Mouse (Mus musculus) limb, embryonic 15.5 days (tissue): ENCODE data around the gene 5330417C22Rik. TPM values are rescaled to one million over a fixed set of nuclear protein-coding genes. Genes with fewer than 3 reads are reported as not detected.
A peak's percentile ranks its signal among the peaks of the same experiment; 100 is the strongest.

ENCODE experiments used
- ATAC-seq: fragments of 200-750 bp; cut with Nextera tagmentation; 2 replicates; pipeline ENCODE4 v1.8.0; 2017; ENCODE audit warnings: low read depth, moderate TSS enrichment; ENCODE audit not compliant: insufficient number of reproducible peaks, low FRiP score, low TSS enrichment
- H3K27ac ChIP-seq: fragments of 300-500 bp; sonication (generic); 2 replicates; pipeline ENCODE4 v1.5.1; 2015; ENCODE audit warnings: moderate library complexity, mild to moderate bottlenecking, inconsistent platforms
- H3K27me3 ChIP-seq: fragments of 300-500 bp; sonication (generic); 2 replicates; pipeline ENCODE4 v1.6.1; 2015; ENCODE audit warnings: inconsistent platforms
- H3K36me3 ChIP-seq: fragments of 300-500 bp; sonication (generic); 2 replicates; pipeline ENCODE4 v1.6.1; 2015; ENCODE audit warnings: inconsistent platforms
- H3K4me1 ChIP-seq: fragments of 300-500 bp; sonication (generic); 2 replicates; pipeline ENCODE4 v1.6.1; 2015; ENCODE audit warnings: inconsistent platforms
- H3K4me2 ChIP-seq: fragments of 300-500 bp; sonication (generic); 2 replicates; pipeline ENCODE4 v1.6.1; 2015; ENCODE audit warnings: mild to moderate bottlenecking, inconsistent platforms
- H3K4me3 ChIP-seq: fragments of 300-500 bp; sonication (generic); 2 replicates; pipeline ENCODE4 v1.5.1; 2015; ENCODE audit warnings: mild to moderate bottlenecking, inconsistent platforms
- H3K9ac ChIP-seq: fragments of 300-500 bp; sonication (generic); 2 replicates; pipeline ENCODE4 v1.6.1; 2015; ENCODE audit warnings: inconsistent platforms
- H3K9me3 ChIP-seq: fragments of 300-500 bp; sonication (generic); 2 replicates; pipeline ENCODE4 v1.6.1; 2016; ENCODE audit warnings: inconsistent platforms
- WGBS: fragments of 180-500 bp; shearing (Covaris S2); methylation state at CpG from one replicate; pipeline ENCODE4 v1.1.7; 2015; 5-methylcytosine and 5-hydroxymethylcytosine counted together
- polyA plus RNA-seq: library from polyadenylated mRNA; unstranded; fragments of >200 nt; fragmentation: Nextera tagmentation; extraction: Ambion mirVana; gene quantifications from 2 replicates; pipeline ENCODE4 v1.2.1, GENCODE M21; 2015

Gene 5330417C22Rik
- polyA plus RNA-seq, 1 experiment from 2014 or later, result 0.63 TPM

DNA sequence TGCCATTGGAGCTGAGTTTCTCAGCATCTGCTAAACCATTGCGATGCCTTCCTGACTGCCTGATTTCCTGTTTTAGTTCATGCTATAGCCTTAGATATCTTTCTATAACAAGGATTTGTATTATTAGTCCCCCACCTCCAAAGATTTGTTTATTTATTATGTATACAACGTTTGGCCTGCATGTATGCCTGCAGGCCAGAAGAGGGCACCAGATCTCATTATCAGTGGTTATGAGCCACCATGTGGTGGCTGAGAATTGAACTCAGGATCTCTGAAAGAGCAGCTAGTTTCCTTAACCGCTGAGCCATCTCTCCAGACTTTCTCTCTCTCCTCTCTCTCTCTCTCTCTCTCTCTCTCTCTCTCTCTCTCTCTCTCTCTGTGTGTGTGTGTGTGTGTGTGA, 46.4 kb downstream of the 5330417C22Rik start:
- Histone ChIP-seq H3K9ac (no peak overlapping the region), H3K4me1 (no peaks in the 10 kb centered on the region), H3K36me3 (no peaks in the 10 kb centered on the region), H3K9me3 (no peaks in the 10 kb centered on the region), H3K27me3 (no peaks in the 10 kb centered on the region), H3K4me2 (no peak overlapping the region), H3K4me3 (no peak overlapping the region), H3K27ac (no peak overlapping the region)
- 54% methylated on average over 3 of the region's 3 CpGs for WGBS
- ATAC-seq, result no peak

DNA sequence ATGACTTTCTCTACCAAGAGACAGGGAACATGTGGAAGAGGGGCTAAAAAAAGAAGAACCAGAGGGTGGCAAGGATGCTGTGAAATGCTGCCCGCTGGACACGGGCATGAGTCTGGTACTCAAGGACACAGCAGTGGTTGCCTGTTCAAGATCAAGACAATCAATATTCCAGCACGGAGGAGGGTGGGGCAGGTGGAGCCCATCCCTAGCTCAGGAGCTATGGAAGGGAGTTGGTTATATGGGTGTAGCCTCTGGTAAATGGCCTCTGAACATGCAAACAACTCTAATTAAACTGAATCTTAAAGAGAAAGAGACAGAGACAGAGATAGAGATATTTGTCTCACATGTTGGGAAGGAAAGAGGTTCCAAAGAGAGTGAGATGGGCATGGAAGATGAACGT, 51.6 kb downstream of the 5330417C22Rik start:
- Histone ChIP-seq H3K9me3 (no peaks in the 10 kb centered on the region), H3K4me2 (no peak overlapping the region), H3K9ac (no peak overlapping the region), H3K27ac (no peak overlapping the region), H3K4me3 (no peak overlapping the region), H3K36me3 (no peaks in the 10 kb centered on the region), H3K27me3 (no peaks in the 10 kb centered on the region), H3K4me1 (0 out of 2 replicates have a peak, but pooled peaks cover 3% of the 10 kb centered on the region)
- 83% methylated on average over 4 of the region's 4 CpGs for WGBS
- ATAC-seq, result no peak

DNA sequence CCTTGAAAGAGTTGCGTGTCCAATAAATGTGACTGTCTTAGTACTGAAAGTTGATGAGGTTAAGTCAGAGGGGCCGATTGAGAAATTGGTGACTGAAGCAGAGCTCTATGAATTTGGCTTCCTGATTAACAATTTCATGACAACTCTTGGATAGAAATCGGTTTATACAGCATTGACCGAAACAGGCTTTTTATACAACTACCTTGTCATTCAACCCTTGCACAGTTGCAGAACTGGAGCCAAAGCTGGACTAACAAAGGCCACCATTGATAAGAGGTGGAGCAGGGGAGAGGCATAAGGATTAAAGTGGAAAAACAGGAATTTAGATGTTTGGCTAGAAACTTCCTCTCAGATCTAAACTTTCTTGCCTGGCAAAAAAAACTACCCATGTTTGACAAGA, 57.5 kb downstream of the 5330417C22Rik start:
- WGBS, result 76% methylated on average over 4 of the region's 4 CpGs
- Histone ChIP-seq H3K4me3 (no peak overlapping the region), H3K4me1 (peaks cover 13% of the 10 kb centered on the region), H3K9me3 (no peaks in the 10 kb centered on the region), H3K4me2 (no peak overlapping the region), H3K27ac (no peak overlapping the region), H3K27me3 (no peaks in the 10 kb centered on the region), H3K9ac (no peak overlapping the region), H3K36me3 (no peaks in the 10 kb centered on the region)
- ATAC-seq, result no peak

DNA sequence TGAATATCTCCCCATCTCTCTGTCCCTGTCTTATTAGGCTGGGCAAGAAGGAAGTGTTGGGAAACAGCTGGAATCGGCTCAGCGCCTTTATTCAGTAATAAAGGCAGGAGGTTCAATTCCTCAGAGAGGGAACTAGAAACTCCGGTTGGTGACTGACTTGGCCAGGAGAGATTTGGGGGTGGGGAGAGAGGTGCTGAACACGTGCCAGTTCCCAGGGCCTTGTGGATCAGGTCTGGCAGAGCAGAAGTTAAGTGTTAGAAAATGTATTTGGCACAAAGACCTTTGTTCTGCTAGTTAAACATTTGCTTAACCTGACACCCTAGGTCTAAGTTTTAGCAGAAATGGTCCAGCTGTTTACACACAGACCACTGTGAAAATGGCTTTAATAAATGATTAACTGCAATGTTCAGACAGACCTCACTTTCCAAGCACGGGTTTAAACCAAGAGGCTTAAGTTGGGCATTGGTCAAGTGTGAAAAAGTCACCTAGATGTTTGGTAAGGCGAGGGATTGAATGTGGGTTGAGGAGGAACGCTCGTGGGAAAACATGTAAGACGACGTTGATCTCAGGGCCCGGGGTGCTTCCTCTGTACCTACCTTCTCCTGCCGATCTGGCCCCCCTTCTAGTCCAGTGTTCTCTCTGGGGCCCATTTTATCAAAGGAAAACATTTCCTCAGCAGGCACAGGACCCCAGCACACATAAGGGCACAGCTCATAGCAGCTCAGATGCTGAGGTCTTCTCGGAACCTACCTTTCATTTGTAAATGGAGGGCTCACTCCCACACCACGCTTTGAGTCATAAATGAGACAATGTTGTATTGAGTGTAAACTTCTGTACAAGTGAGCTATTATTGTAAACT, 59.3 kb downstream of the 5330417C22Rik start:
- ATAC-seq, result no peak
- H3K4me1 ChIP-seq, result peaks cover 12% of the 10 kb centered on the region
- H3K27me3 ChIP-seq, result no peaks in the 10 kb centered on the region
- H3K4me3 ChIP-seq, result no peak overlapping the region
- WGBS, result 47% methylated on average over 14 of the region's 14 CpGs
- H3K4me2 ChIP-seq, result no peak overlapping the region
- H3K36me3 ChIP-seq, result no peaks in the 10 kb centered on the region
- peak overlapping the region; percentile 60 for H3K27ac ChIP-seq
- H3K9me3 ChIP-seq, result no peaks in the 10 kb centered on the region
- no peak overlapping the region for H3K9ac ChIP-seq

DNA sequence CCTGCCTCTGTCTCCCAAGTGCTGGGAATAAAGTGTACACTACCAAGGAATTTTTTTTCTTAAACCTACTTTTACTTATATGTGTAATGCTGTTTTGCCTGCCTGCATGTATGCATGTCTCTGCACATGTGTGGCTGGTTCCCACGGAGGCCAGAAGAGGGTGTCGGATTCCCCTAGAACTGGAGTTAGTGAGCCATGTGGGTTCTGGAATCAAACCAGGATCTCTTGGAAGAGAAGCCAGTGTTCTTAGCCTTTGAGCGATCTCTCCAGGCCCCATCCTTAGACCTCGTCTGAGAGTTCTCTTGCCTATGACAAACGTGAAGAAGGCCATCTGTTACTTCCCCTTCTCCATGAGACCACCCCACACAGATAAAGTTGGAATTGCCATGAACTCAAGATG, 60.8 kb downstream of the 5330417C22Rik start:
- Histone ChIP-seq H3K36me3 (no peaks in the 10 kb centered on the region), H3K9ac (no peak overlapping the region), H3K4me3 (no peak overlapping the region), H3K4me2 (no peak overlapping the region), H3K4me1 (peaks cover 10% of the 10 kb centered on the region), H3K27me3 (no peaks in the 10 kb centered on the region), H3K27ac (no peak overlapping the region), H3K9me3 (no peaks in the 10 kb centered on the region)
- 62% methylated on average over 5 of the region's 5 CpGs for WGBS
- no peak for ATAC-seq

DNA sequence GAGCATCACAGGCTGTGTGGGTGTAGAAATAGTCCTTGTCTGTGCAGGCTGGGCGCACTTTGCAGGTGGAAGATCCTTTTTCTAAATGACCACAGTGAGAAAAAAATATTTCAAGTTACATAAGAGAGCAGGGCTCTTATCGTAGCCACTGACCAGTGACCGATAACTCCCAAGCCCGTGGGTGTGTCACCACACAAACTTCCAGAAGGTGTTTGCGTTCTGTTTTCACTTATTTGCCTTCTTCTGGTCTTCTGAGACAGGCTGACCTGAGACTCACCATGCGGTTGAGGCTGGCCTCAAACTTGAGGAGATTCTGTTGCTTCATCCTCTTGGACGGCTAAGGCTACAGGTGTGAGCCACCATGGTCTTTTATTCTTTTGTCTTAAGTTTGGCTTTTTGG, 61.4 kb downstream of the 5330417C22Rik start:
- H3K4me2 ChIP-seq, result no peak overlapping the region
- ATAC-seq, result no peak
- no peaks in the 10 kb centered on the region for H3K9me3 ChIP-seq
- H3K27ac ChIP-seq, result no peak overlapping the region
- H3K9ac ChIP-seq, result no peak overlapping the region
- H3K36me3 ChIP-seq, result no peaks in the 10 kb centered on the region
- H3K4me1 ChIP-seq, result peaks cover 10% of the 10 kb centered on the region
- 95% methylated on average over 7 of the region's 7 CpGs for WGBS
- no peak overlapping the region for H3K4me3 ChIP-seq
- no peaks in the 10 kb centered on the region for H3K27me3 ChIP-seq

DNA sequence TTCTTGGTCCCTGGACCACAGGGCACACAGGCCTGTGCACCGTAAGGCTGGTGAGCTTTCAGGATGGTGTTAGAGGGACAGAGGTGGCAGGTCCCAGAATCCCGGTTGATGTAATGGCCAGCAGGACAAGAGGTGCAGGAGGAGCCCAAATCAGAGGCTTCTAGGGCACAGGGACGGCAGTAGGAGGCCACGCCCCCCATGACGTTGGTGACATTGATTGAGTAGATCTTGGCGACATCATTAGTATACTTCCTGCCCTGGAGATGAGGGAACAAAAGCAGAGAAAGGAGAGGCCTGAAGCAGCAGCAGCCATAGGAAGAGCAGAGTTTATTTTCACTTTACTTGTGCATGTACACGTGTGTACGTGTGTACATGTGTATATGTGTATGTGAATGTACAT, 68.6 kb downstream of the 5330417C22Rik start:
- Histone ChIP-seq H3K4me2 (no peak overlapping the region), H3K27me3 (no peaks in the 10 kb centered on the region), H3K4me1 (no peaks in the 10 kb centered on the region), H3K27ac (no peak overlapping the region), H3K4me3 (no peak overlapping the region), H3K9me3 (no peaks in the 10 kb centered on the region), H3K9ac (no peak overlapping the region), H3K36me3 (no peaks in the 10 kb centered on the region)
- ATAC-seq, result no peak
- 55% methylated on average over 8 of the region's 8 CpGs for WGBS

DNA sequence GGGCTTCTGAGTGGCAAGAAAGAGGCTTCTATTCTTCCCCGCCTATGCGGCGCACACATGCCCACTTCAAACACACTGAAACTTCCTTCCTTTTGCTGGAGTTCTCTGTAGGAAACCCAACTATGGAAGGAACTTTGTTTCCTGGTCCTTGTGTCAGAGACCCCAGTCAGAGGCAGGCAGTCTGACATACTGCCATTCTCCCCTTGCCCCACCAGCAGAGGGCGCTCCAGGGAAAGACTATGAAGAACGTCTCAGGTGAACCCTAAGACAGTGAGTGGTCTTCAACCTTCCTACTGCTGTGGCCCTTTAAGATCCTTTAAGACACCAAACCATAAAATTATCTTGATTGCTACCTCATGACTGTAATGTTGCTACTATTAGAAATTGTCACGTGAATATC, 69.9 kb downstream of the 5330417C22Rik start:
- Histone ChIP-seq H3K36me3 (no peaks in the 10 kb centered on the region), H3K27me3 (no peaks in the 10 kb centered on the region), H3K4me3 (no peak overlapping the region), H3K4me2 (no peak overlapping the region), H3K9ac (no peak overlapping the region), H3K4me1 (no peaks in the 10 kb centered on the region), H3K9me3 (no peaks in the 10 kb centered on the region), H3K27ac (no peak overlapping the region)
- ATAC-seq, result no peak
- WGBS, result 85% methylated on average over 6 of the region's 6 CpGs

DNA sequence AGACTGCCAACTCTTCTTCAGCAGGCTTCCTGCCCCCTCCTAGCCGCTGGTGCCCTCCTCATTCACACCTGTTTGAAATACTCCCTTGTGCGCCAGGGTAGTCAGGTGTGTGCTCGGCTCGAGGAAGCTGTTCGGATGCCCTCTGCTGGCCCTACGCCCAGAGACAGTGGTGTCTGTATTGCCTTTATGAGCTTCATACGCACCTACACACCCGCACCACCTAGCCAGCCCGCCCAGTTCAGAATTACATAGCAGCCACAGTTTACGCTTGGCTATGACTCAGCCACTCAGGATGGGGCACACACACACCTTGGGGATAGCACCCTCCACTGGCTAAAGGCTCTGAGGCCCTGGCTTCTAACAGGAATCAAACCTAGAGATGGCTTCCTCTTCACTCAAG, 77.5 kb downstream of the 5330417C22Rik start:
- 31% methylated on average over 10 of the region's 10 CpGs for WGBS
- Histone ChIP-seq H3K27ac (no peak overlapping the region), H3K36me3 (no peaks in the 10 kb centered on the region), H3K4me1 (0 out of 2 replicates have a peak, but pooled peaks cover 6% of the 10 kb centered on the region), H3K9ac (no peak overlapping the region), H3K9me3 (no peaks in the 10 kb centered on the region), H3K27me3 (no peaks in the 10 kb centered on the region), H3K4me3 (no peak overlapping the region), H3K4me2 (no peak overlapping the region)
- ATAC-seq, result no peak

DNA sequence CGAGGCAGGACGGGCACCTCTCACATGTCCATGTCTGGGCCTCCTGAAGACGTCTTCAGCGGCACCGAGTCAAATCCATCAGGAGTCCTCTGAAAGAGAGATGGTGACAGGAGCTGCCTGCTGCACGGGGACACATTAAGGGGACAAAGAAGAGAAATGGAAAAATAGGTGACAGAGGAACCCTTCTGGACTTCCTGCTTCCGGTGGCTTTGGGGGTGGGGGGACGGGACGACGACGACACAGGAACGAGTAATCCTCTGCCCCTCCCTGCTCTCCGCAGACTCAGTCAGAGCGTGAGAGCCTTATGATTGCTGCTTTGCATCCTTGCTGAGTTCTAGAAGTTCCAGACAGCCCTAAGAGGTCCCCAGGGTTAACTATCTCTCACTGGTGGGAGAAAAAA, 78.0 kb downstream of the 5330417C22Rik start:
- Histone ChIP-seq H3K27ac (no peak overlapping the region), H3K4me3 (no peak overlapping the region), H3K9me3 (no peaks in the 10 kb centered on the region), H3K4me1 (0 out of 2 replicates have a peak, but pooled peaks cover 6% of the 10 kb centered on the region), H3K9ac (no peak overlapping the region), H3K36me3 (no peaks in the 10 kb centered on the region), H3K4me2 (no peak overlapping the region), H3K27me3 (no peaks in the 10 kb centered on the region)
- no peak for ATAC-seq
- WGBS, result 44% methylated on average over 14 of the region's 14 CpGs

DNA sequence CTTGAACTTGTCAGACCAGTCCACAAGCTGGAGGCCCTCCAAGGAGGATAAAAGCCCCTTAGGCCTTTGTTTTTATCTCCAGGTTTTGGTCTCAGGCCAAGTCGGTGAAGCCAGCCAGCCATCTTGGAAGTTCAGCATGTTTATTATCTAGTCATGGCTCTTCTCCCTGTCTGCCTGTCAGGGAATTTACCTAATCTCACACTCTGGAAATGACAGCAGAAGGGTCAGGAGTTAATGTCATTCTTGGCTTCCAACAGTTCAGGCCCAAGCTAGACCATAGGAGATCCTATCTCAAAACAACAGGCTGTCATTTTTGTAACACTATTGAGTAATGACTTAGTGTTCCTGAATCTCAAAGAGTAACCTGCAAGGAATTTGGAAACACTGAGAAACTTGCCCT, 82.2 kb downstream of the 5330417C22Rik start:
- no peaks in the 10 kb centered on the region for H3K9me3 ChIP-seq
- no peak overlapping the region for H3K9ac ChIP-seq
- no peaks in the 10 kb centered on the region for H3K36me3 ChIP-seq
- no peak overlapping the region for H3K4me3 ChIP-seq
- no peak overlapping the region for H3K4me2 ChIP-seq
- H3K27ac ChIP-seq, result no peak overlapping the region
- ATAC-seq, result no peak
- WGBS, result 67% methylated on average over 1 of the region's 1 CpGs
- no peaks in the 10 kb centered on the region for H3K27me3 ChIP-seq
- H3K4me1 ChIP-seq, result 0 out of 2 replicates have a peak, but pooled peaks cover 6% of the 10 kb centered on the region

DNA sequence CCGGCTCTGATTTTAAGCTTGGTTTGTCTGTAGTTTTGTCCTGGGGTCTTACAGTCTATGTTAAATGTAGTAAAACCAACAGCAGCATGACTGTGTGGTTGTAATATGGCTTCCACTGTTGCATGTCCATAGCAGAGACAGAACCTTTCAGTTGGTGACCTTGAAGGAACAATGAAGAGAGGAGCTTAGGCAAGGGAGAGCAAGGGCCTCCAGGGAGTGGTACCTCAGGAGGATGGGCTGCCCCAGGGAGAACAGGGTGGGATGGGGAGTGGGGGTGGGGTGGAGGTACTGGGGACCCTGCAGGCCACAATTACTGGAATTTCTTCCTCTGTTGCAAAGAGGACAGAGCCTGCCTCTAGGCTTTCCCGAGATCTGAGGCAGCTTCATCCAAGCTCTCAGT, 84.4 kb downstream of the 5330417C22Rik start:
- Histone ChIP-seq H3K9me3 (no peaks in the 10 kb centered on the region), H3K4me2 (no peak overlapping the region), H3K27me3 (no peaks in the 10 kb centered on the region), H3K27ac (no peak overlapping the region), H3K9ac (no peak overlapping the region), H3K36me3 (no peaks in the 10 kb centered on the region), H3K4me1 (no peaks in the 10 kb centered on the region), H3K4me3 (no peak overlapping the region)
- ATAC-seq, result no peak
- 79% methylated on average over 2 of the region's 2 CpGs for WGBS
